Mouse (Mus musculus) ES-E14 (cell line): ENCODE measurements around the gene Phlda2.
A peak's percentile ranks its signal among the peaks of the same experiment; 100 is the strongest.

ENCODE experiments used
- CHD2 ChIP-seq: IDR thresholded peaks from 2 replicates; pipeline ENCODE4 v1.6.1; 2014; ENCODE audit warnings: mild to moderate bottlenecking, low read depth, low read length, inconsistent platforms
- HCFC1 ChIP-seq: IDR thresholded peaks from 2 replicates; pipeline ENCODE4 v1.6.1; 2012; ENCODE audit warnings: low read length, inconsistent platforms, borderline replicate concordance; ENCODE audit not compliant: insufficient read depth
- MAFK ChIP-seq: IDR thresholded peaks from 2 replicates; pipeline ENCODE4 v1.6.1; 2014; ENCODE audit warnings: mild to moderate bottlenecking, low read depth, low read length, inconsistent platforms; ENCODE audit not compliant: insufficient read depth
- ZC3H11A ChIP-seq: IDR thresholded peaks from 2 replicates; pipeline ENCODE4 v1.6.1; 2012; ENCODE audit warnings: low read depth, mild to moderate bottlenecking, inconsistent platforms, low read length, borderline replicate concordance
- ZNF384 ChIP-seq: IDR thresholded peaks from 2 replicates; pipeline ENCODE4 v1.6.1; 2012; ENCODE audit warnings: low read depth, low read length, inconsistent platforms

DNA sequence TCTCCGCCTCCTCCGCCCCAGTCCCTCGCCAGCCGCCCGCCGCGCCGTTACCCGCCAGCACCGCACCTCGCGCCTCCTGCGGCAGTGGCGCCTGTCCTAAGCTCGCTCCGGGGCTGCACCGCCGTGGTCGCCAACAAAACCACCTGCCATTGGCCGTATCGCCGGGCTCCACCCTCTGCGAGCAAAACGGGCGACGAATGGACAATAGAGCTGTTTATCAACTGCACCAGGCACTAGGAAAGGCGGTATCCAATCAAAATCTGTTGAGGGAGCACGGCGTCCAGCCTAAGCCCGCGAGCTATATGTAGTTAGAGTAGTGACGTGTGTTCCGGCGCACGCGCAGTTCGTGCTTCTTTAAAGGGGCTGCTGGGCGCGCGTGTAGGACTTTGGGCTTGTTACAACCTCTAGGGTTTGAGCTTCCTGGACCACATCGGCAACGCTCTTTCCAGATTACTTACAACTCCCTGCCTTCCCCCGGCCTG lies 46.1 kb upstream of the Phlda2 start, which contains the start of gene Nap1l4:
- no peak for TF ChIP-seq HCFC1
- TF ChIP-seq MAFK: no peak
- TF ChIP-seq ZC3H11A: no peak
- no peak for TF ChIP-seq ZNF384
- peak; percentile 93 for TF ChIP-seq CHD2
